Mouse (Mus musculus) CD4-positive, CD25-positive, alpha-beta regulatory T cell, adult 2 months (primary cell): ENCODE results near the gene Scube1.

Experiments
- DNase-seq: peaks from one replicate; pipeline ENCODE4 v3.0.0-alpha.2; 2012; ENCODE audit warnings: low read depth, low spot score

Gene Scube1

GRCm38 (mm10) chr15:83596833-83597232, 128.0 kb downstream of the Scube1 start:
- DNase-seq: no peak

GRCm38 (mm10) chr15:83595364-83595711, 129.5 kb downstream of the Scube1 start:
- DNase-seq: no peak

GRCm38 (mm10) chr15:83594513-83595363, 130.1 kb downstream of the Scube1 start, which contains the start of gene Ttll12:
Gene Ttll12, minus strand, starts transcription at chr15:83595157.
- peak; percentile 92 for DNase-seq

- DNase-seq: peak; percentile 25
These were observed 130.9 kb downstream of the Scube1 start for GRCm38 (mm10) chr15:83593702-83594512.

DNA sequence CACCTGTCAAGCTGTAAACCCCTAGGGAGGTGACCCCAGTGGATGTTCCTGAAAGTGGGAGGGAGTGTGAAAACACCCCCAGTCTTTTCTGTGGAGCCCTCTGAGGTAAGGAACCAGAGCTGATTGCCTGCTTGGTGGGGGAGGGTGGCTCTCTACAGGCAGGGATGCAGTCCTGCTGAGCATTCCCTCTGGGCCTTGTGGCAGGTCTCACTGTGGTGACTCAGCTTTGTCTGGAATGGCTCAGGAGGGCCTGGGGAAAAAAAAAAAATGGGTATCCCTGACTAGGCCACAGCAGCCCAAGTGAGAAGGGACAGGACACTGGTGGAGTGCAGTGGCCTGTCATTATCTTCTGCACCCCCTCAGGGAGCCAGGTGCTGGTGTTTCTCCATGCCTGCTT, 131.6 kb downstream of the Scube1 start:
- no peak for DNase-seq

- DNase-seq: no peak
These were observed 132.3 kb downstream of the Scube1 start for GRCm38 (mm10) chr15:83592260-83593188.

DNA sequence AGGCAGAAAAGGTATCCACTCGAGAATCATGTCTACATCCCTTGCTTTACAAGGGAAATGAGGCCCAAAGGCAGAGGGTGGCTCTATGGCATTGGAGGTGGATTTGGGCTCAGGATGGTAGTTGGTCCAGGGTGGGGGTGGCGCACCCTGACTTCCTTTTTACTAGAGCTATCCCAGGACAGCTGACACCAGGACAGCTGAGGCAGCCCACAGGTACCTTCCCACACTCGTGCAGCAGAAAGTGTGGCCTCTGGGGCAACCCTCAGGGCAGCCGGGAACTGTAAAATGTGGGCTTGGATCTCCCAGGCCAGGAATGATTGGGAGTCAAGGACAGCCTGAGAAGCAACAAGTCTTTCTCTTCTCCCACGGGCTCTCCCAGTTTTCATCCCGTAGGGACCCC, 133.1 kb downstream of the Scube1 start:
- no peak for DNase-seq

DNA sequence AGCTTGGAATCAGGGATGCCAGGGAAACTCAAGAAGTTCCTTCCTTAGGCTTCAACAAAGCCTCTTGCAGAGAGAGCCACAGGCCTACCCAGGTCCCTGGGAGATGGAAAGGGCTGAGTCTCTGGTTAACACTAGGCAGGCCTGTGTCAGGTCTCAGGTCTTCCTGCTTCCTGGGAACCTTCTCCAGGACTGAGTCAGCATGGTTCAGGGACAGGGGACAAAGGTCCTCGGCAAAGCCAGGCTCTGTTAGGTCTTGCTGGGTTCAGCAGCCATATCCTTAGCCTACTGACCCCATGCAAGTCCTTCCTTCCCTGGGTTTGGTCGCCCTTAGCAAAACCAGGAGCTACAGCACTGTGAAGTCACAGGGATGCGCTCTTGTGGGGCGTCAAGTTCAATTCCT, 134.0 kb downstream of the Scube1 start:
- no peak for DNase-seq

GRCm38 (mm10) chr15:83584741-83585220, 140.0 kb downstream of the Scube1 start:
- DNase-seq: no peak

- DNase-seq: peak; percentile 59
These were observed 141.2 kb downstream of the Scube1 start for GRCm38 (mm10) chr15:83583419-83584156.

GRCm38 (mm10) chr15:83582931-83583330, 141.9 kb downstream of the Scube1 start:
- no peak for DNase-seq

GRCm38 (mm10) chr15:83576651-83577050, 148.2 kb downstream of the Scube1 start:
- no peak for DNase-seq

- DNase-seq: no peak
These were observed 149.3 kb downstream of the Scube1 start for GRCm38 (mm10) chr15:83575543-83575942.

- no peak for DNase-seq
These were observed 150.0 kb downstream of the Scube1 start for GRCm38 (mm10) chr15:83574731-83575351.

DNA sequence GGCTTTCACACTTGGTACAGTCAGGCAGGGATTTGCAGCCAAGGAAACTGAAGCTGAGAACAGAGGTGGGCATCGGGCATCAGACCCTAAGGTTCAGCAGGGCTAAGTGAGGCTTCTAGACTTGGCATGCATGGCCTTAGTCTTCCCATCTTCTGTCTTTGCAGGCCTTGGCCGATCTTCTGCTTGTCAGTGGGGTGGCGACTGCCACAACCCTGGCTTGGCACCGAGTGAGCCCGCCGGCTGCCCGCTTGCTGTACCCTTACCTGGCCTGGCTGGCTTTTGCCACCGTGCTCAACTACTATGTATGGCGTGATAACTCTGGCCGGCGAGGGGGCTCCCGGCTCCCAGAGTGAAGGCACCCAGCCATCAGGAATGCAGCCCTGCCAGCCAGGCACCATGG, 151.2 kb downstream of the Scube1 start:
- DNase-seq: no peak

DNA sequence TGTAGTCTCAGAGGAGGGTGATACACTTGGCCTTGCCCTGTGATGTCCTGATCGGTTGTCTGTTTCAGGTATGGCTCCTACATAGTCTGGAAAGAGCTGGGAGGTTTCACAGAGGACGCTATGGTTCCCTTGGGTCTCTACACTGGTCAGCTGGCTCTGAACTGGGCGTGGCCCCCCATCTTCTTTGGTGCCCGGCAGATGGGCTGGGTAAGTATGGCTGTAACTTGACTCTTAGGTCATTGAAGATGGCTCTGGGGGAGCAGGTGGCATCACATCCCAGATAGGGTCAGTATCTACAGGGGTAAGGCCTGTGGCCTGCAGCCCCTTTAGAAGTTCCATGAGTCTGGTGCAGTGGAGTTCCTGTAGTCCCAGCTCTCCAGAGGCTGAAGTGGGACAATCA, 152.7 kb downstream of the Scube1 start:
- DNase-seq: no peak

- DNase-seq: no peak
These were observed 153.2 kb downstream of the Scube1 start for GRCm38 (mm10) chr15:83571636-83572035.

- peak; percentile 67 for DNase-seq
These were observed 154.2 kb downstream of the Scube1 start for GRCm38 (mm10) chr15:83570641-83571040.

- peak; percentile 25 for DNase-seq
These were observed 155.1 kb downstream of the Scube1 start for GRCm38 (mm10) chr15:83569682-83570081.

GRCm38 (mm10) chr15:83568544-83568943, 156.3 kb downstream of the Scube1 start:
- no peak for DNase-seq
